Mouse (Mus musculus) midbrain, postnatal 0 days (tissue): Measurements from ENCODE around the gene Chd9. TPM values are rescaled to one million over a fixed set of nuclear protein-coding genes. Genes with fewer than 3 reads are reported as not detected.
A peak's percentile ranks its signal among the peaks of the same experiment; 100 is the strongest.

ENCODE experiments used
- ATAC-seq: fragments of 200-750 bp; cut with Nextera tagmentation; 2 replicates; pipeline ENCODE4 v1.8.0; 2017; ENCODE audit warnings: moderate number of reproducible peaks, mild to moderate bottlenecking, moderate TSS enrichment, moderate library complexity; ENCODE audit not compliant: low FRiP score
- DNase-seq: peaks from one replicate; pipeline ENCODE4 v3.0.0-alpha.2; 2015; ENCODE audit warnings: low spot score
- H3K27ac ChIP-seq: fragments of 300-500 bp; sonication (generic); 2 replicates; pipeline ENCODE4 v1.5.1; 2014; ENCODE audit warnings: low read depth, mild to moderate bottlenecking, low read length, mixed read lengths
- H3K27me3 ChIP-seq: fragments of 300-500 bp; sonication (generic); 2 replicates; pipeline ENCODE4 v1.6.1; 2014; ENCODE audit warnings: low read length, control low read depth, mixed read lengths; ENCODE audit not compliant: insufficient read depth
- H3K36me3 ChIP-seq: fragments of 300-500 bp; sonication (generic); 2 replicates; pipeline ENCODE4 v1.6.1; 2014; ENCODE audit warnings: low read length, control low read depth, mixed read lengths; ENCODE audit not compliant: insufficient read depth
- H3K4me1 ChIP-seq: fragments of 300-500 bp; sonication (generic); 2 replicates; pipeline ENCODE4 v1.6.1; 2014; ENCODE audit warnings: mild to moderate bottlenecking, control low read depth, antibody characterized with exemption, low read length, mixed read lengths; ENCODE audit not compliant: insufficient read depth
- H3K4me2 ChIP-seq: fragments of 300-500 bp; sonication (generic); 2 replicates; pipeline ENCODE4 v1.6.1; 2014; ENCODE audit warnings: low read depth, mild to moderate bottlenecking, low read length, mixed read lengths; ENCODE audit not compliant: poor library complexity, severe bottlenecking
- H3K4me3 ChIP-seq: fragments of 300-500 bp; sonication (generic); 2 replicates; pipeline ENCODE4 v1.5.1; 2014; ENCODE audit warnings: low read depth, mild to moderate bottlenecking, low read length, moderate library complexity
- H3K9ac ChIP-seq: fragments of 300-500 bp; sonication (generic); replicated peaks from 2 replicates; pipeline ENCODE4 v1.6.1; 2014; ENCODE audit warnings: mild to moderate bottlenecking, low read length, moderate library complexity, mixed read lengths; ENCODE audit not compliant: poor library complexity, severe bottlenecking
- H3K9me3 ChIP-seq: fragments of 300-500 bp; sonication (generic); 2 replicates; pipeline ENCODE4 v1.6.1; 2016; ENCODE audit warnings: low read length, control low read depth
- CTCF ChIP-seq: IDR thresholded peaks from 2 replicates; pipeline ENCODE4 v1.5.1; 2016; ENCODE audit warnings: antibody characterized with exemption, mild to moderate bottlenecking
- WGBS: fragments of 180-500 bp; shearing (Covaris S2); extraction: QIAGEN DNeasy Blood & Tissue Kit; methylation state at CpG from one replicate; pipeline ENCODE4 v1.1.7; 2014; 5-methylcytosine and 5-hydroxymethylcytosine counted together
- polyA plus RNA-seq: library from polyadenylated mRNA; unstranded; fragments of >200 nt; fragmentation: Nextera tagmentation; extraction: Ambion mirVana; gene quantifications from 2 replicates; pipeline ENCODE4 v1.2.1, GENCODE M21; 2015
- total RNA-seq: library from RNA; depleted of rRNA; stranded (reverse); fragments of >200 nt; gene quantifications from 2 replicates; pipeline ENCODE4 v1.2.3, GENCODE M21; 2014

The Chd9 gene
- total and polyA plus RNA-seq, 2 experiments from 2014 or later = 78.5 to 97.4 TPM

DNA sequence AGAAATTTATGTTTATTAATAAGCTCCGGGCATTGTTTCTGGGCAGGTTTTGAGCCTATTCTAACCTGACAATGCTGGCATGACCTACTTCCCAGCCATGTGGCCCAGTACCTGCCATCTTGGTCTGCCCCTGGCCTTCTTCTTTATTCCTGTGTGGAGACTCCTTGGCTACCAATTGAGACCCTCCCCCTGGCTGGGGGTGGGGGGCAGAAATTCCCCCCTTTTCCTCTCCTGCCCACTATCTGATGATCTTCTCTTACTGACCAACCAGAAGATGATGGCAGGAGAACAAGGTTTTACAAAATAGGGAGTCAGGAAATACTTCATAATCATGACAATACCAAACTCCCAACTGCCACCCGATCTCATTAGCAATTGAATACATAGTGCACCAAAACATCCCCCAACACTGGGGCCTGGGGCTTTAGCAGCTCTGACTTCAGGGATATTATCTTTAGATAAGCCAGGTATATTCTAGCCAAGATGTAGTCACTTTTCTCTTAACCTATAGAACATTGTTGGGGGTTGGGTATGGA lies 76.1 kb downstream of the Chd9 start:
- ATAC-seq = no peak

DNA sequence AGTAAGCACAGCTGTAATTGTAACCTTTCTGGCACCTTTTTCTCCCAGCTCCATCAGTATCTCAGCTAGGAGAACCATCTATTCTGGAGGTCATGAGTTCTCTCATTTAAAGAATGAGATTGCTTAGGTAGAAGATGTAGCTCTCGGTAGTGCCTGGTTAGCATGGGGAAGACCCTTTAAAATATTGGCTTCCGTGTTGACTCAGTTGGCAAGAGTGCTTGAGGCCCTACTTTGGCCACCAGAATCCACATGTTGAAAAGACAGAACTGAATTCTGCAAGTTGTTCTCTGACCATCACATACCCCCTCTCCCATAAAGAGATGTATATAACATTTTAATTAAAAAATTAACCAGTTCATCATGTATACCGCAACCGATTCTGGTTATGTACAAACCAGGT lies 78.8 kb downstream of the Chd9 start:
- Histone ChIP-seq H3K9ac (no peak overlapping the region), H3K36me3 (no peaks in the 10 kb centered on the region), H3K4me3 (peak overlapping the region; percentile 81; the same call in 1 of the 2 replicates), H3K4me2 (peak overlapping the region; percentile 98), H3K27me3 (no peaks in the 10 kb centered on the region), H3K27ac (no peak overlapping the region; the same call in 1 of the 2 replicates), H3K9me3 (no peaks in the 10 kb centered on the region), H3K4me1 (no peaks in the 10 kb centered on the region)
- ATAC-seq = no peak
- TF ChIP-seq CTCF = no peak
- no peak for DNase-seq
- 92% methylated on average over 4 of the region's 4 CpGs for WGBS

More for the DNA sequence above, 76.1 kb downstream of the Chd9 start:
- no peaks in the 10 kb centered on the region for H3K36me3 ChIP-seq
- H3K9ac ChIP-seq = no peak overlapping the region
- DNase-seq = no peak
- no peaks in the 10 kb centered on the region for H3K9me3 ChIP-seq
- 67% methylated on average over 2 of the region's 2 CpGs for WGBS
- no peaks in the 10 kb centered on the region for H3K4me1 ChIP-seq
- no peak overlapping the region for H3K27ac ChIP-seq
- H3K4me2 ChIP-seq = no peak overlapping the region
- no peak for TF ChIP-seq CTCF
- H3K27me3 ChIP-seq = no peaks in the 10 kb centered on the region
- H3K4me3 ChIP-seq = no peak overlapping the region

DNA sequence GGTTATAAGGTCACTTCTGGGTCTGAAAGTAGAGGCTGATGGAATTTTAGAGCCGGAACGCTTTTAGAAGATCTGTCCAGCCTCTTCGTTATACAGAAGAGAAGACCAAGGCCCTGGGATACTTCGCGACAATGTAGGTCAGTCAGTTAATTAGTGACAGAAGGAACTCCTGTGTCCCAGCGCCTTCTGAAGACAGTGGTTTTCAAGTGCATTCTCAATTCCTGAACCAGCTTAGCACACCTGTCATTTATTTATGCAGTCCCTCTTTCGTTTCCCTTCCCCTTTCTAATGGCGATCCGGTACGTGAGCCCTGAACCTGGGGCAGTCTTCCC lies 79.3 kb downstream of the Chd9 start:
- DNase-seq = peak; percentile 14
- H3K9me3 ChIP-seq = no peaks in the 10 kb centered on the region

DNA sequence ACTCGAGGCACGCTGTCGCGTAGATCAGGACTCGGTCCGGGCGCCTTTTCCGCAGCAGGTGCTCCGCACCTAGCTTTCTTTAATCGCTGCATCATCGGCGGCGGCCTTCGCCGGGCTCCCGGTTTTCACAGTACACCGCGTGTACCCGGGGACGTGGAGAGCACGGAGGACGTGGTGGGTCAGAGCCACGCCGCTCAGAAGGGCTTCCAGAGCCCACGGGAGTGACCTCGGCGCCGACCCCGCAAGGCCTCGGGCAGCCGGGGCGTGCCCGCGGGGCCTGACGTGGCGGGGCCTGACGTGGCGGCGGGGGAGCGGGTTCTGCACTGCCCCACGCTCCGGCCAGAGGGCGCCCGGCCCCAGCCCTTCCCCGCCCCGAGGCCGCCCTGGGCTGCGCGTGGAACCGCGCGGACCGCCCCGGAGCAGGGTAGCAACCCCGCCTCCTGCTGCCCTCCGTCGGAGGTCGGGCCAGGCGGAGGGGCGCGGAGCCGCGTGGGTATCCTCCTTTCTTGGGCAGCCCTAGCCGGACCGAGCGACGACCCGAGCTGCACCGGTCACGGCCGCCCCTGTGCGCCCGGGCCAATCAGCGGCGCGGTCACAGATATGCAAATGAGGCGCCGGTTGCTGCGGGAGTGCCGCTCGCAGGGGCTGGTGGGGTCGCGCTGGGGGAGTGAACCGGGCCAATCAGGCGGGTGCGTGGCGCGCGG lies 79.8 kb downstream of the Chd9 start:
- DNase-seq (peak; percentile 93), ATAC-seq (peak; percentile 96)
- under 1% methylated on average over 79 of the region's 89 CpGs for WGBS
- Histone ChIP-seq H3K9ac (peak overlapping the region; percentile 77), H3K4me2 (peak overlapping the region; percentile 98), H3K9me3 (no peaks in the 10 kb centered on the region), H3K27ac (peak overlapping the region; percentile 67), H3K4me1 (no peaks in the 10 kb centered on the region), H3K27me3 (no peaks in the 10 kb centered on the region), H3K36me3 (no peaks in the 10 kb centered on the region), H3K4me3 (peak overlapping the region; percentile 81)
- peak; percentile 53 for TF ChIP-seq CTCF

More for the DNA sequence above, 79.3 kb downstream of the Chd9 start:
- Histone ChIP-seq H3K36me3 (no peaks in the 10 kb centered on the region), H3K4me3 (peak overlapping the region; percentile 81), H3K27me3 (no peaks in the 10 kb centered on the region), H3K27ac (peak overlapping the region; percentile 67), H3K4me2 (peak overlapping the region; percentile 98), H3K9ac (peak overlapping the region; percentile 77), H3K4me1 (no peaks in the 10 kb centered on the region)
- WGBS = 23% methylated on average over 10 of the region's 10 CpGs
- no peak for ATAC-seq
- TF ChIP-seq CTCF = no peak

DNA sequence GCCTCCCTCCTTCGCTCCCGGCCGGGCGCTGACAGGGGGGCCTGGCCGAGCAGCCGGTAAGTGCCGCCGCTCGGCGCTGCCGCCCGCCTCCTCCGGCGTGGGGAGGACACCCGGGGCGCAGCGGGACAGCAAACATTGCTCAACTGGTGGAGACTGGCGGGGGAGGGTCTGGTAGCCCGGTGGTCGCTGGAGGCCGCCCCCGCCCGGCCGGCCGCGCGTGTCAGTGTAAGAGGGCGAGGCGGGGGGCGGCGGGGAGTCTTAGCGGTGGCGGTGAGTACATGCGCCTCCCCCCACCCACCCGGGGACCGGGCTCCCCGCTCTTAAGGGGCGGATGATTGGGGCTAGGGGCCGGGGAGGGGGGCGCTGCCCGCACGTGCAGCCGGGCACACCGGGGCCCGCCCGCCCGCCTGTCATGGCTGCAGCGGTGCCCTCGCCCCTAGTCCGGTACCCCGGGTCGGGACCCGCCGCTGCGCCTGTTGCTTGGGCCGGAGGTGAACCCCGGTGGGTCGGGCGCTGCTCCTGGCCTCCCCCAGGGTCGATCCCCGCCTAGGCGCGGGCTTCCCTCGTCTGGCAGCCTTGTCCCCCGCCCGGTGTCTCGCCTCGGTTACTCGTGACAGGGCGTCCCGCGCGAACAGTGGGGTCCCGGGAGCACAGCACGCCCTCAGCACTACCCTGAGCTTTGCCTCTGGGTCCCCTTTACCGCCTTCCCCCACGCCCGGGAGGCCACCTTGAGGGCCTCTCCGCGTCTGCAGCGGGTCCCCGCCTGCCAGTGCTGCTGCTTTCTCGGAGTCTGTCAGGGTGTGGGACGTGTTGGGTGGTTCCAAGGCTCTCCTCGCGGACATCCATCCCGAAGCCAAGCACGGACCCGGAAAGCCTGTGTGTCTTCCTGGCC lies 80.7 kb downstream of the Chd9 start:
- ATAC-seq = peak; percentile 62
- peak; percentile 24 for DNase-seq
- WGBS = 1% methylated on average over 67 of the region's 89 CpGs
- Histone ChIP-seq H3K9ac (peak overlapping the region; percentile 77), H3K27me3 (no peaks in the 10 kb centered on the region), H3K4me3 (peak overlapping the region; percentile 81), H3K27ac (peak overlapping the region; percentile 67), H3K4me2 (peak overlapping the region; percentile 98), H3K4me1 (no peaks in the 10 kb centered on the region), H3K36me3 (no peaks in the 10 kb centered on the region), H3K9me3 (no peaks in the 10 kb centered on the region)
- TF ChIP-seq CTCF = no peak; the same call in 1 of the 2 replicates
